44 mouse cellular contexts compared by ENCODE assay signal in genomic region chr1:136238495-136238894, GRCm38 (mm10). TPM values are rescaled to one million over a fixed set of nuclear protein-coding genes. Genes with fewer than 3 reads are reported as not detected.
"Had no signal": no experiment of that assay in that cellular context is flagged by ENCODE, and none has a peak within 500 bp of the region (broad histone marks: within the 10 kb centered on the region; RNA-seq: fewer than 3 reads in every experiment).

No protein-coding gene starts in this region.

- H3K4me2 ChIP-seq: heart, embryonic 11.5 days; heart, embryonic 12.5 days; heart, embryonic 13.5 days; heart, embryonic 15.5 days; hindbrain, embryonic 12.5 days; hindbrain, embryonic 13.5 days; hindbrain, embryonic 14.5 days; hindbrain, embryonic 15.5 days; intestine, embryonic 15.5 days; kidney, embryonic 15.5 days had no signal

- H3K9me3 ChIP-seq: heart, embryonic 12.5 days; heart, embryonic 13.5 days; heart, embryonic 15.5 days; hindbrain, embryonic 10.5 days; hindbrain, embryonic 12.5 days; hindbrain, embryonic 13.5 days; hindbrain, embryonic 15.5 days; intestine, embryonic 15.5 days; kidney, embryonic 15.5 days had no signal

- H3K4me3 ChIP-seq: heart, embryonic 12.5 days; heart, embryonic 13.5 days; heart, embryonic 15.5 days; hindbrain, embryonic 10.5 days; hindbrain, embryonic 12.5 days; hindbrain, embryonic 13.5 days; hindbrain, embryonic 15.5 days; intestine, embryonic 15.5 days; kidney, embryonic 15.5 days; layer of hippocampus, adult 2 months; left cerebral cortex, adult 2 months had no signal

- DNase-seq: heart, postnatal 10 days; heart, postnatal 14 days; heart, postnatal 36 days; heart, postnatal 4 days; kidney, adult 11 months; kidney, adult 18-20 months; kidney, adult 2 months; kidney, adult 8-10 months; kidney, adult 9 months; kidney, postnatal 10 days; kidney, postnatal 14 days; kidney, postnatal 25 days; kidney, postnatal 36 days; kidney, postnatal 4 days; layer of hippocampus, adult 9-11 months; layer of hippocampus, postnatal 36 days had no signal

- ATAC-seq: hindbrain, embryonic 16.5 days; hindbrain, postnatal 0 days; inflammation-experienced regulatory T-cells, adult 6 months; intestine, embryonic 15.5 days; intestine, embryonic 16.5 days; intestine, postnatal 0 days had no signal

- H3K36me3 ChIP-seq: heart, embryonic 12.5 days; heart, embryonic 13.5 days; heart, embryonic 15.5 days; hindbrain, embryonic 10.5 days; hindbrain, embryonic 12.5 days; hindbrain, embryonic 13.5 days; hindbrain, embryonic 15.5 days; intestine, embryonic 15.5 days; kidney, embryonic 15.5 days had no signal

- H3K9ac ChIP-seq: heart, embryonic 12.5 days; heart, embryonic 13.5 days; heart, embryonic 15.5 days; hindbrain, embryonic 12.5 days; hindbrain, embryonic 13.5 days; hindbrain, embryonic 14.5 days; hindbrain, embryonic 15.5 days; intestine, embryonic 15.5 days; kidney, embryonic 15.5 days had no signal

- H3K27me3 ChIP-seq: hindbrain, embryonic 12.5 days; hindbrain, embryonic 15.5 days; intestine, embryonic 15.5 days; kidney, embryonic 15.5 days had no signal

- H3K27ac ChIP-seq: heart, embryonic 13.5 days; heart, embryonic 15.5 days; hindbrain, embryonic 10.5 days; hindbrain, embryonic 12.5 days; hindbrain, embryonic 13.5 days; hindbrain, embryonic 14.5 days; hindbrain, embryonic 15.5 days; hindbrain, postnatal 0 days; intestine, embryonic 15.5 days; kidney, embryonic 15.5 days; kidney, postnatal 0 days; layer of hippocampus, adult 2 months; left cerebral cortex, adult 2 months had no signal

RNA-seq across cellular contexts. Expression of gene Inava, which starts 4.4 kb away (rescaled TPM):
- total RNA-seq: heart, postnatal 25 days; heart, postnatal 36 days; heart, postnatal 4 days; hematopoietic stem cell, adult 5-6 weeks had no signal
- polyA plus RNA-seq: heart, postnatal 0 days had no signal

RNA-seq across cellular contexts. Expression of gene Gpr25, which starts 22.2 kb away (rescaled TPM):
- total RNA-seq: heart, postnatal 10 days; heart, postnatal 14 days; heart, postnatal 25 days; heart, postnatal 36 days; heart, postnatal 4 days; hematopoietic stem cell, adult 5-6 weeks had no signal
- polyA plus RNA-seq: heart, embryonic 11.5 days; heart, embryonic 12.5 days; heart, embryonic 13.5 days; heart, embryonic 14.5 days; heart, postnatal 0 days; hindbrain, embryonic 10.5 days; hindbrain, embryonic 11.5 days; hindbrain, embryonic 12.5 days; inflammation-experienced regulatory T-cells, adult 6 months; intestine, embryonic 14.5 days; intestine, embryonic 15.5 days; intestine, embryonic 16.5 days; intestine, postnatal 0 days; kidney, embryonic 14.5 days; kidney, embryonic 15.5 days; kidney, embryonic 16.5 days; kidney, postnatal 0 days had no signal

RNA-seq across cellular contexts. Expression of gene Mroh3, which starts 25.9 kb away (rescaled TPM):
- total RNA-seq: heart, postnatal 10 days; heart, postnatal 14 days; heart, postnatal 25 days; heart, postnatal 36 days; heart, postnatal 4 days; hematopoietic stem cell, adult 5-6 weeks had no signal
- polyA plus RNA-seq: heart, embryonic 11.5 days; heart, embryonic 12.5 days; heart, embryonic 13.5 days; heart, embryonic 14.5 days; heart, embryonic 15.5 days; heart, embryonic 16.5 days; heart, postnatal 0 days; hindbrain, embryonic 13.5 days; hindbrain, embryonic 14.5 days; hindbrain, embryonic 15.5 days; hindbrain, embryonic 16.5 days; inflammation-experienced regulatory T-cells, adult 6 months; kidney, postnatal 0 days had no signal
